Mouse (Mus musculus) left cerebral cortex, adult 18-20 months (tissue): Measurements from ENCODE around the gene Zfp282. TPM values are rescaled to one million over a fixed set of nuclear protein-coding genes. Genes with fewer than 3 reads are reported as not detected.
"Not testable (repeated sequence)": the region's sequence is repeated elsewhere in the genome, so short reads cannot be mapped to it uniquely, and the experiment has no call there.

Source experiments
- DNase-seq, 2 experiments: peaks; one replicate each; pipeline ENCODE4 v3.0.0; 2021 to 2022; ENCODE audit warnings: low spot score in 2 of 2, mixed read lengths in 1 of 2
- long read RNA-seq, 2 experiments: library from polyadenylated mRNA; stranded (forward); transcript quantifications; one replicate each; pipeline ENCODE4 v2.0.0; 2021
- total RNA-seq, 2 experiments: library from RNA; stranded (reverse); gene quantifications; 2 replicates each; pipeline ENCODE4 v1.2.3; 2021

Gene Zfp282
- total RNA-seq = 10 to 100 TPM; 10.5 to 11.1 TPM
- long read RNA-seq, experiment 1, full-length matches to known transcripts = 13 of 25 reads
- long read RNA-seq, experiment 1, partial matches to known transcripts = 8 of 25 reads
- long read RNA-seq, experiment 1, other reads (novel, unspliced or antisense) = 4 of 25 reads
- long read RNA-seq, experiment 2, full-length matches to known transcripts = 10 of 12 reads
- long read RNA-seq, experiment 2, partial matches to known transcripts = 1 of 12 reads
- long read RNA-seq, experiment 2, other reads (novel, unspliced or antisense) = 1 of 12 reads

- DNase-seq = no peak
Measured at GRCm38 (mm10) chr6:47877058-47877457, at the start of gene Zfp282. Gene Zfp282, plus strand, starts transcription at chr6:47877204.

DNA sequence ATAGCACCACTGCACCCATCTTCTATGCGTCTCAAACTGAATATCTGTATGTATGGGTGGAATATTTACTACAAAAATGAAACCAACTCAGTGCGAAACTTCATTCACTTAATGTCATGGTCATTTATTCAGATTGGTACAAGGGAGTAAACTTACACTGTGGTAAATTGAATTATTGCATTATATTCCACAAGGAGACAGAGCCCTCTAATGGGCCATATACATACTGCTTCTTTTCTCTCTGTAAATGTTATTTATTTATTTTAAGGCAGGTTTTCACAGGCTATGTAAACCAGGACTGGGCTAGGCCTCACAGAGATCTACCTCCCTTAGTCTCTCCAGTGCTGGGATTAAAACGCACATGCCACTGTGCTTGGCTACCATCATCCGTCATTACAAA, 49.5 kb upstream of the Zfp282 start:
- DNase-seq = no peak

DNA sequence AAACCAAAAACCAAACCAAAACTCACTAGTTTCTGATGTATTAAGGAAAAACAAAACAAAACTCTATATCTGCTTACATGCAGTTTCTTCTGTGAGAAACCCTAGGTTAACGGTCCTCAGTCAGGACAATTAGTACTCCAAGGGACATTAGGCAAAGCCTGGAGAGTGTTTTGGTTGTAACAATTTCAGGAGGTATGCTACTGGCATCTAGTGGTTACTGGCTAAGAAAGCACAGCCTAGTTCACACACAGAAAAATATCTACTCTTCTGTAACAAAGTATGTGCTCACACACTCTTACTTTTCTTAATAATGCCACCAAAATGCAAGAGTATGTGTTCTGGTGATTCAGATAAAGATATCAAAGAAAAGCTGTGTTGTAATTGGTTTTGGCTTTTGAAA, 48.1 kb upstream of the Zfp282 start:
- no peak for DNase-seq

- peak; percentile 95 to 96 for DNase-seq
Measured at GRCm38 (mm10) chr6:47830104-47831078, 46.6 kb upstream of the Zfp282 start, which contains the start of gene Zfp786. Gene Zfp786, minus strand, starts transcription at chr6:47830867.

- DNase-seq = no peak
Measured at GRCm38 (mm10) chr6:47832220-47832619, 44.8 kb upstream of the Zfp282 start.

GRCm38 (mm10) chr6:47835482-47835983, 41.5 kb upstream of the Zfp282 start, which contains the start of gene Zfp398:
Gene Zfp398, plus strand, starts transcription at chr6:47835661.
- DNase-seq = peak; percentile 96

DNA sequence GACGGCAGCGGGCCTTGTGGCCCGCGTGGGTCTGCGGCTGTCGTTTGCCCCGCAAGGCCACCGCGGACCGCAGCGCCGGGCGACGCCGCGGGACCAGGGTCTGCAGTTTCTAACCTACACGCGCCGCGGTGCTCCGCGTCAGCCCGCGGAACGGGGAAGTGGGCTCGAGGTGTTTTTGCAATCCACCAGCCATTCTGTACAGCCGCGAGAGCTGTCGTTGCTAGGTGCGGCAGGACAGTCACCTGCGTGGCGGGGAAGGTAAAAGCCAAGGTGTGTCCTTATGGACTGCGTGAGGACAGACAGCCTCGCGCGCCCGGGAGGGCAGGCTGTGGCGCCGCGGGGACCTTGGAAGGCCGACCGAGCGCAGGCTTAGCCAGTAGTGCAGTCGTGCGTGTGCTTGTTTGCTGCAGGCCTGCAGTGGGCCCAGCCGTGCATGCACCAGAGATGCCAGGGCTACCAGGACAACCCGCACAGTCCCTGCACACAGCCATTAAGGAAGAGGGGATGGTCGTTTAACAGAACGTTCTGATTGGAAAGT, 41.0 kb upstream of the Zfp282 start:
- DNase-seq = peak; percentile 24 to 55

GRCm38 (mm10) chr6:47837630-47838029, 39.4 kb upstream of the Zfp282 start:
- DNase-seq = no peak

GRCm38 (mm10) chr6:47841077-47841476, 35.9 kb upstream of the Zfp282 start:
- no peak for DNase-seq

- DNase-seq = no peak
Measured at GRCm38 (mm10) chr6:47841831-47842230, 35.2 kb upstream of the Zfp282 start.

GRCm38 (mm10) chr6:47842337-47842736, 34.7 kb upstream of the Zfp282 start:
- DNase-seq = no peak

DNA sequence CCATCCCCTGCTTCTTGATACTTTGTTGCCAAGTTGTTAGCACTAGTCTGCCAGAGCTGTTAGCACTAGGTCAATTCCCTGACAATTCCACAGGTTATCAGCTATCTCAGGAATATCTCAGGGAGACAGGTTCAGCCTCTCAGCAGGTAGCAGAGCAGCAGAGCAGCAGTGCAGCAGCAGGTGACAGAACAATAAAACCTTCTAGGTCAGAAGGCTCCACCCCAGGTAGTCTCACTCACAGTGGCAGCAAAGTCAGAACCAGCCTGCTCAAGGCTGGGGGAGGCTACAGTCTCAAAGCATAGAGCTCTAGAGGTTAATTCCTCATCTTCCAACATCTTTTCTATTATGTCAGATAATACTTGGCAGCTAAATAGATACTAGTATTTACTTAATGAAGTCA, 31.2 kb upstream of the Zfp282 start:
- no peak for DNase-seq

- DNase-seq = no peak
Measured at GRCm38 (mm10) chr6:47857241-47857640, 19.8 kb upstream of the Zfp282 start.

DNA sequence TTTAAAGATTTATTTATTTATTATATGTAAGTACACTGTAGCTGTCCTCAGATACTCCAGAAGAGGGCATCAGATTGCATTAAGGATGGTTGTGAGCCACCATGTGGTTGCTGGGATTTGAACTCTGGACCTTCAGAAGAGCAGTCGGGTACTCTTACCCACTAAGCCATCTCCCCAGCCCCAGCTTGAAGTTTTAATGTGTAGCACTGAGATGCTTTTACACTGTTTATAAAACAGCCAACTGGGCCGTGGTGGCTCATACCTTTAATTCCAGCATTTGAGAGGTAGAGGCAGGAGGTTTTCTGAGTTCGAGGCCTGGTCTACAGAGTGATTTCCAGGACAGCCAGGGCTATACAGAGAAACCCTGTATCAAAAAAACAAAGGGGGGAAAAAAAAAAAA, 19.3 kb upstream of the Zfp282 start:
- not testable (repeated sequence) for DNase-seq

DNA sequence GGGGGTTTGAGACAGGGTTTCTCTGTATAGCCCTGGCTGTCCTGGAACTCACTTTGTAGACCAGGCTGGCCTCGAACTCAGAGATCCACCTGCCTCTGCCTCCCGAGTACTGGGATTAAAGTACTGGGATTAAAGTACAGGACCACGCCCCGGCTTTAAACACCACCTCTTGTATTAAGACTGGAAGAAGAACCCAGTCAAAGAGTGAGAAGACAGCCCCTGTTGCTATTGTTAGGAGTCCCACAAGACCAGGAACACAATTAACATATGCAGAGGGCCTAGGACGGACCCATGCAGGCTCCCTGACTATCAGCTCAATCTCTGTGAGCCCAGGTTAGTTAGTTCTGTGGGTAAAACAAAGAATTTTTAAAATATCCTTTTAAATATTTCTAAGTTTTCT, 4.7 kb upstream of the Zfp282 start:
- DNase-seq = no peak

DNA sequence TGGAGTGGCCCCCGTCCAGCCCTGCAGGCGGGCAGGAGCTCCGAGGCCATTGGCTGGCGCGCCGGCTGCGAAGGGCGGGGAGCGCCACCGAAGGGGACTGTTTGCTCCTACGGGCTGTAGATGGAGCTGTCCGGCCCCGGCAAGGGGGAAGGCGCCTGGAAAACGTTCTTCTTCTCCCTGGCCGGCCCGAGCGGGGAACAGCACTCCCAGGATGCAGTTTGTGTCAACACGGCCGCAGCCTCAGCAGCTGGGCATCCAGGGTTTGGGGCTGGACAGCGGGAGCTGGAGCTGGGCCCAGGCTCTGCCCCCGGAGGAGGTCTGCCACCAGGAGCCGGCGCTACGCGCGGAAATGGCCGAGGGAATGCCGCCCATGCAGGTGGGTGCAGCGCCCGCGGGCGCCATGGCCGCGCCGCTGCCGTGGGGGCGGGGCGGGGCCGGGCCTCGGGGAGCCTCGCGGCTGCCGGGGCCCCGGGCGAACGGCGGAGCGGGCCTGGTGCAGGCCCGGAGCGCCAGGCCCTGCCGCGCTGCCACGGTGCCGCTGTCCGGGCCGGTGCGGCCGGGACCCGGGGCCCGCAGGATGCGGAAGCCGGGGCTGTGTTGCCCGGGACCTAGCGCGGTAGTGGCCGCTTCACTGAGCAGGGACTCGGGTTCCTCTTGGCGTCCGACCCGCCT, 593 bp downstream of the Zfp282 start:
- peak; percentile 84 to 92 for DNase-seq

GRCm38 (mm10) chr6:47878133-47878514, 1.1 kb downstream of the Zfp282 start:
- DNase-seq = peak in 1 of 2 experiments; percentile 11

- no peak for DNase-seq
Measured at GRCm38 (mm10) chr6:47878593-47878992, 1.6 kb downstream of the Zfp282 start.

DNA sequence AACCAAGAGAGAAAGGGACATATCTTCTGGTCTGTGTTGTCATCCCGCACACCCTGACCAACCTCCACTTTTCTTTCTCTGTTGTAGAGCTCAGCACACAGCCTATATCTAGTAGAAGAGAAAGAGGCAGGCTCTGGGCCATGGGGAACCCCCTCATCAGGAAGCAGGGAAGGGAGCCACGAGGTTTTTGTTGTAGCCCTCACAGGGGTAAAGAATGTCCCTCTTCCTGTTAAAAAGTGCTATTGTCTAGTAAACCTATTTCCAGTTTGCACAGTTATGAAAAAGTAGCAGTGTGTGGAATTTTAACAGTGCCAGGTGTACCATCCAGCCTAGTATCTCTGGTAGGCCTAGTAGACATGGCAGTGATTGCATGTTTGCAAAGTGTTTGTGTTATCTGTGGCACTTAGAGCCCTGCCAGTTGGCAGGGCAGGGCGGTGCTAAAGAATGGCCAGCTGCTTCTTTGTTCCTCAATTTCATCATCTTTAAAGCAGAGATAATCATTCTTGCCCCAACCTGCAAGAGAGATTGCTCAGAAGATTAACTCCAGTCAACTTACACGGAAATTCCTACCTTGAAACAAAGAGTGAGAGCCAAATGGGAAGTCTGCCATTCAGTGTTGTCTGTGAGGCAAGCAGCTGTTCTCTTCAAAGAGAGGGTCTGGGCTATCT, 2.2 kb downstream of the Zfp282 start:
- no peak for DNase-seq

- no peak for DNase-seq
Measured at GRCm38 (mm10) chr6:47880166-47880565, 3.2 kb downstream of the Zfp282 start.
